Mouse (Mus musculus): ENCODE measurements at regions not wholly inside any gene's neighbourhood (a gene's known extent, or its start where the extent isn't known, plus 50 kb on each side); places are given as distances from the start of the nearest gene placed in this dataset.
A peak's percentile ranks its signal among the peaks of the same experiment; 100 is the strongest.
"Not testable (repeated sequence)": the region's sequence is repeated elsewhere in the genome, so short reads cannot be mapped to it uniquely, and the experiment has no call there.

GRCm38 (mm10) chr3:53756115-53756853, 88.6 kb upstream of the Gm10985 start:
- peak; percentile 64 for DNase-seq (ENCODE audit: low spot score)
- Histone ChIP-seq H3K9ac (ENCODE audit: low read depth, low read length) (no peak overlapping the region), H3K27ac (no peak overlapping the region), H3K4me2 (ENCODE audit: low read length) (0 out of 2 replicates have a peak overlapping the region, but pooled peaks have one; percentile 14), H3K27me3 (ENCODE audit: insufficient read depth, low read length) (no peaks in the 10 kb centered on the region), H3K36me3 (ENCODE audit: insufficient read depth, low read length) (no peaks in the 10 kb centered on the region), H3K9me3 (replicated peaks; ENCODE audit: low read length) (no peaks in the 10 kb centered on the region), H3K4me1 (replicated peaks; ENCODE audit: insufficient read depth, low read length) (no peaks in the 10 kb centered on the region), H3K4me3 (replicated peaks; ENCODE audit: low read depth, low read length) (no peak overlapping the region)
- no peak for ATAC-seq (replicated peaks; ENCODE audit: low FRiP score, low read depth)
- TF ChIP-seq CTCF (IDR thresholded peaks at IDR 0.05; ENCODE audit: low read depth), result no peak
- 27% methylated on average over 10 of the region's 10 CpGs for WGBS

- Histone ChIP-seq H3K36me3 (ENCODE audit: insufficient read depth, low read length) (no peaks in the 10 kb centered on the region), H3K9ac (ENCODE audit: low read depth, low read length) (no peak overlapping the region), H3K27ac (no peak overlapping the region), H3K4me3 (replicated peaks; ENCODE audit: low read depth, low read length) (no peak overlapping the region), H3K9me3 (replicated peaks; ENCODE audit: low read length) (no peaks in the 10 kb centered on the region), H3K4me2 (ENCODE audit: low read length) (no peak overlapping the region), H3K4me1 (replicated peaks; ENCODE audit: insufficient read depth, low read length) (no peaks in the 10 kb centered on the region), H3K27me3 (ENCODE audit: insufficient read depth, low read length) (no peaks in the 10 kb centered on the region)
- no peak for TF ChIP-seq CTCF (IDR thresholded peaks at IDR 0.05; ENCODE audit: low read depth)
- ATAC-seq (replicated peaks; ENCODE audit: low FRiP score, low read depth), result no peak
- 68% methylated on average over 4 of the region's 4 CpGs for WGBS
- DNase-seq (ENCODE audit: low spot score), result no peak
Observed at GRCm38 (mm10) chr3:53737161-53737560, 80.0 kb upstream of the Frem2 start.

GRCm38 (mm10) chr3:53735607-53736006, 78.5 kb upstream of the Frem2 start:
- not testable (repeated sequence) for H3K27ac ChIP-seq; H3K36me3 ChIP-seq (ENCODE audit: insufficient read depth, low read length); ATAC-seq (replicated peaks; ENCODE audit: low FRiP score, low read depth); H3K27me3 ChIP-seq (ENCODE audit: insufficient read depth, low read length); H3K9ac ChIP-seq (ENCODE audit: low read depth, low read length); H3K4me2 ChIP-seq (ENCODE audit: low read length); H3K4me3 ChIP-seq (replicated peaks; ENCODE audit: low read depth, low read length); H3K9me3 ChIP-seq (replicated peaks; ENCODE audit: low read length); DNase-seq (ENCODE audit: low spot score); H3K4me1 ChIP-seq (replicated peaks; ENCODE audit: insufficient read depth, low read length)
- 88% methylated on average over 3 of the region's 3 CpGs for WGBS

- Histone ChIP-seq H3K27me3 (ENCODE audit: insufficient read depth, low read length) (no peaks in the 10 kb centered on the region), H3K4me2 (ENCODE audit: low read length) (no peak overlapping the region), H3K36me3 (ENCODE audit: insufficient read depth, low read length) (no peaks in the 10 kb centered on the region), H3K9me3 (replicated peaks; ENCODE audit: low read length) (no peaks in the 10 kb centered on the region), H3K27ac (no peak overlapping the region), H3K9ac (ENCODE audit: low read depth, low read length) (no peak overlapping the region), H3K4me3 (replicated peaks; ENCODE audit: low read depth, low read length) (no peak overlapping the region), H3K4me1 (replicated peaks; ENCODE audit: insufficient read depth, low read length) (no peaks in the 10 kb centered on the region)
- WGBS, result 31% methylated on average over 5 of the region's 5 CpGs
- ATAC-seq (replicated peaks; ENCODE audit: low FRiP score, low read depth) (no peak), DNase-seq (ENCODE audit: low spot score) (peak; percentile 82)
- TF ChIP-seq CTCF (IDR thresholded peaks at IDR 0.05; ENCODE audit: low read depth), result peak; percentile 77
Observed at GRCm38 (mm10) chr3:53735147-53735546, 78.0 kb upstream of the Frem2 start.

GRCm38 (mm10) chr3:53730440-53730839, 73.3 kb upstream of the Frem2 start:
- H3K27me3 ChIP-seq (ENCODE audit: insufficient read depth, low read length), result no peaks in the 10 kb centered on the region
- no peak overlapping the region for H3K9ac ChIP-seq (ENCODE audit: low read depth, low read length)
- 23% methylated on average over 7 of the region's 7 CpGs for WGBS
- no peaks in the 10 kb centered on the region for H3K36me3 ChIP-seq (ENCODE audit: insufficient read depth, low read length)
- no peak for DNase-seq (ENCODE audit: low spot score)
- no peak for TF ChIP-seq CTCF (IDR thresholded peaks at IDR 0.05; ENCODE audit: low read depth)
- no peak overlapping the region for H3K27ac ChIP-seq
- ATAC-seq (replicated peaks; ENCODE audit: low FRiP score, low read depth), result no peak
- no peaks in the 10 kb centered on the region for H3K9me3 ChIP-seq (replicated peaks; ENCODE audit: low read length)
- H3K4me2 ChIP-seq (ENCODE audit: low read length), result no peak overlapping the region
- H3K4me3 ChIP-seq (replicated peaks; ENCODE audit: low read depth, low read length), result no peak overlapping the region
- H3K4me1 ChIP-seq (replicated peaks; ENCODE audit: insufficient read depth, low read length), result no peaks in the 10 kb centered on the region

DNA sequence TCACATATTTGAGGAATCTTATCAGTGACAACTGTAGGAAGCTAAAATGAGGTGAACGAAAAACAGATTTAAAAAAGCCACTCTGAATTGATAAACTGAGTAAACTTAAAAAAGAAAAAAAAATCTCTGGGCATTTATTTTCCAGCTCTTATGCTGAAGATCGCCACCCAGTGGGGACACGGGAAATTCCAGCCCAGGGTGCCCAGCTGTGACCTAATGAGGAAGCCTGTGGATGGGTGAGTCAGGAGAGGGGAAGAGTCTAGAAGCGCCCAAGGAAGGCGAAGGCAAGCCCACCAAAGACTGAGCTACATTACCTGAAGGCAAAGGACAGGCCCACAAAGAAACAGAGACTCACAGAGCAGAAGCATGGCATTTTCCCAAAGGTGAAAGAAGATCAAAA, 72.7 kb upstream of the Frem2 start:
- H3K27ac ChIP-seq, result no peak overlapping the region
- H3K4me1 ChIP-seq (replicated peaks; ENCODE audit: insufficient read depth, low read length), result no peaks in the 10 kb centered on the region
- DNase-seq (ENCODE audit: low spot score) (peak; percentile 70), ATAC-seq (replicated peaks; ENCODE audit: low FRiP score, low read depth) (no peak)
- H3K36me3 ChIP-seq (ENCODE audit: insufficient read depth, low read length), result no peaks in the 10 kb centered on the region
- 33% methylated on average over 5 of the region's 5 CpGs for WGBS
- no peak overlapping the region for H3K4me3 ChIP-seq (replicated peaks; ENCODE audit: low read depth, low read length)
- no peak overlapping the region for H3K4me2 ChIP-seq (ENCODE audit: low read length)
- H3K27me3 ChIP-seq (ENCODE audit: insufficient read depth, low read length), result no peaks in the 10 kb centered on the region
- TF ChIP-seq CTCF (IDR thresholded peaks at IDR 0.05; ENCODE audit: low read depth), result peak; percentile 74
- no peak overlapping the region for H3K9ac ChIP-seq (ENCODE audit: low read depth, low read length)
- H3K9me3 ChIP-seq (replicated peaks; ENCODE audit: low read length), result no peaks in the 10 kb centered on the region

DNA sequence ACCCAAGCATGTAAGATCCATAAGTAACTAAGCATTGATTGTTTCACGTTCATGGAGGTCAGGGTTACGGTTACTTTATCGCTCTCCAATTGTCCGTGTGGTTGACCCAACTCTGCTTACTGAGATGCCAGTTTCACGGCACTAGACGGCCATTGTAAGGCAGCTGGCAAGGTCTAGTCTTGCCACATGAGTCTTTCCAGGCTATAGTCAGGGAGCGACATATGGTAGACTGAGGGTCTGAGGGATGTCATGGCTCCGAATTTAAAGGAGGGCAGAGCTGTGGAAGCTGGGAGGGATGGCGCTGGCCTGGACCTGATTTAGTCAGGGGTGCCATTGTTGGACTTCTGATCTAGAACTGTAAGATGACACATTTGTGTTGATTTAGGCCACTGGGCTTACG, 72.0 kb upstream of the Frem2 start:
- no peak overlapping the region for H3K9ac ChIP-seq (ENCODE audit: low read depth, low read length)
- no peak for TF ChIP-seq CTCF (IDR thresholded peaks at IDR 0.05; ENCODE audit: low read depth)
- ATAC-seq (replicated peaks; ENCODE audit: low FRiP score, low read depth) (no peak), DNase-seq (ENCODE audit: low spot score) (no peak)
- no peaks in the 10 kb centered on the region for H3K36me3 ChIP-seq (ENCODE audit: insufficient read depth, low read length)
- H3K4me3 ChIP-seq (replicated peaks; ENCODE audit: low read depth, low read length), result no peak overlapping the region
- no peaks in the 10 kb centered on the region for H3K4me1 ChIP-seq (replicated peaks; ENCODE audit: insufficient read depth, low read length)
- 91% methylated on average over 10 of the region's 10 CpGs for WGBS
- H3K27me3 ChIP-seq (ENCODE audit: insufficient read depth, low read length), result no peaks in the 10 kb centered on the region
- no peak overlapping the region for H3K27ac ChIP-seq
- no peak overlapping the region for H3K4me2 ChIP-seq (ENCODE audit: low read length)
- H3K9me3 ChIP-seq (replicated peaks; ENCODE audit: low read length), result no peaks in the 10 kb centered on the region

All from kidney, postnatal 0 days (tissue).